Mouse (Mus musculus) intestine, embryonic 16.5 days (tissue): ENCODE data around the gene Glmp. TPM values are rescaled to one million over a fixed set of nuclear protein-coding genes. Genes with fewer than 3 reads are reported as not detected.

Experiments used
- ATAC-seq: fragments of 200-750 bp; cut with Nextera tagmentation; 2 replicates; pipeline ENCODE4 v1.8.0; 2017; ENCODE audit warnings: moderate TSS enrichment, moderate library complexity
- H3K27ac ChIP-seq: fragments of 300-500 bp; sonication (generic); 2 replicates; pipeline ENCODE4 v1.5.1; 2014; ENCODE audit warnings: mild to moderate bottlenecking, low read length
- H3K27me3 ChIP-seq: fragments of 300-500 bp; sonication (generic); replicated peaks from 2 replicates; pipeline ENCODE4 v1.6.1; 2014; ENCODE audit warnings: low read length, control low read depth, mixed read lengths; ENCODE audit not compliant: control insufficient read depth, insufficient read depth
- H3K36me3 ChIP-seq: fragments of 300-500 bp; sonication (generic); 2 replicates; pipeline ENCODE4 v1.6.1; 2014; ENCODE audit warnings: low read length, control low read depth; ENCODE audit not compliant: control insufficient read depth, insufficient read depth
- H3K4me1 ChIP-seq: fragments of 300-500 bp; sonication (generic); 2 replicates; pipeline ENCODE4 v1.6.1; 2014; ENCODE audit warnings: low read length, control low read depth, mixed read lengths; ENCODE audit not compliant: control insufficient read depth, insufficient read depth
- H3K4me2 ChIP-seq: fragments of 300-500 bp; sonication (generic); 2 replicates; pipeline ENCODE4 v1.6.1; 2014; ENCODE audit warnings: low read depth, low read length, control low read depth
- H3K4me3 ChIP-seq: fragments of 300-500 bp; sonication (generic); 2 replicates; pipeline ENCODE4 v1.5.1; 2014; ENCODE audit warnings: mild to moderate bottlenecking, low read length
- H3K9ac ChIP-seq: fragments of 300-500 bp; sonication (generic); 2 replicates; pipeline ENCODE4 v1.6.1; 2014; ENCODE audit warnings: low read depth, low read length
- H3K9me3 ChIP-seq: fragments of 300-500 bp; sonication (generic); 2 replicates; pipeline ENCODE4 v1.6.1; 2016; ENCODE audit warnings: low read length, control low read depth; ENCODE audit not compliant: control insufficient read depth
- WGBS: fragments of 180-500 bp; shearing (Covaris S2); extraction: QIAGEN DNeasy Blood & Tissue Kit; methylation state at CpG from one replicate; pipeline ENCODE4 v1.1.7; 2014; 5-methylcytosine and 5-hydroxymethylcytosine counted together
- polyA plus RNA-seq: library from polyadenylated mRNA; unstranded; fragments of >200 nt; fragmentation: Nextera tagmentation; extraction: Ambion mirVana; gene quantifications from 2 replicates; pipeline ENCODE4 v1.2.1, GENCODE M21; 2015

Gene Glmp
- polyA plus RNA-seq, 1 experiment from 2014 or later, result 365 TPM

GRCm38 (mm10) chr3:88334902-88335435, 10.1 kb downstream of the Glmp start:
- 30% methylated on average over 3 of the region's 3 CpGs for WGBS
- Histone ChIP-seq H3K27ac (peak overlapping the region; percentile 90), H3K27me3 (no peaks in the 10 kb centered on the region), H3K9me3 (no peaks in the 10 kb centered on the region), H3K4me1 (peaks cover 10% of the 10 kb centered on the region), H3K36me3 (no peaks in the 10 kb centered on the region), H3K9ac (peak overlapping the region; percentile 93), H3K4me3 (peak overlapping the region; percentile 90), H3K4me2 (peak overlapping the region; percentile 62)
- no peak for ATAC-seq

GRCm38 (mm10) chr3:88335436-88336053, 10.7 kb downstream of the Glmp start:
- H3K9ac ChIP-seq, result peak overlapping the region; percentile 93
- no peaks in the 10 kb centered on the region for H3K27me3 ChIP-seq
- H3K4me2 ChIP-seq, result peak overlapping the region; percentile 62
- peak overlapping the region; percentile 90 for H3K4me3 ChIP-seq
- no peaks in the 10 kb centered on the region for H3K36me3 ChIP-seq
- WGBS, result 1% methylated on average over 27 of the region's 27 CpGs
- H3K4me1 ChIP-seq, result peaks cover 10% of the 10 kb centered on the region
- peak; percentile 37 for ATAC-seq
- H3K9me3 ChIP-seq, result no peaks in the 10 kb centered on the region
- H3K27ac ChIP-seq, result peak overlapping the region; percentile 90

DNA sequence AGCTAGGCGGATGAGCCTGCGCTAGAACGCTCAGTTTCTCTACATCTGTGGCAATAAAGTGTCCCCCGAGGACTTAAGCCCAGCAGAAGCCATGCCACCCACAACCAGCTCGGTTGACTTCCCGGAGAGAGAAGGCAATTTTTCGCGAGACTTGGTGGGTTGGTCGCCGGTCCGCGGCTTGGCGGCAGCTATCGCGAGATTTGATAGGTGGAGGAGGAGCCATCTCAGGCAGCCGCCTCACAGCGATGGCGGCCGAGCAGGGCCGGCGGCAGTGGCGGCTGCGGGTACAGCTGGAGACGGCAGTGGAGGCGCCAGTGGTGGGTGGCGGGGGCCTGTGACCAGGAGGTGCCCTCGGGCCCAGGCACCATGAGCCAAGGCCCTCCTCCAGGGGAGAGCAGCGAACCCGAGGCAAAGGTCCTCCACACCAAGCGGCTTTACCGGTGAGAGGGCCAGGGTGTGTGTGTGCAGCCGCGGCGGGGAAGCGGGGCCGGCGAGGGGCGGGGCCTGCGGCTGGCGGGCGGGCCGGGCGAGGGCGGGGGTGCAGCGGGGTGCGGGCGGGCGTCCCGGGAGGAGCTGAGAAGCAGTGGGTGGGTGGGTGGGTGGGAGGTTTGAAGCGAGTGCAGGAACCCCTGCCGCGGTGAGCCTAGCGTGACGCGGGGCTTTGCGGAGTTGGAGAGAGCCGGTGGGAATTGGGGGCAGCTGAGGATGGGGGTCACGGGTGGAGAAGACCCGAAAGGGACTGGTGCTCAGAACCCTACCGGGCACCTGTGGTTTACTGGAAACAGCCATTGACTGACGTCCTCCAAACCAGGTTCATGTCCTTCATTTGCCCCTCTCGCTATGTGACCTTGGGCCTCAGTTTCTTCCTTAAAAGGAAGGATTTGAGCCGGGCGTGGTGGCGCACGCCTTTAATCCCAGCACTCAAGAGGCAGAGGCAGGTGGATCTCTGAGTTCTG, 11.5 kb downstream of the Glmp start, which contains the start of the genes Tmem79 and Smg5:
Tmem79 (minus strand) TSS at position 91 of the 956 bp plus-strand sequence.
Smg5 (plus strand) TSS at position 203 of the 956 bp plus-strand sequence.
- Histone ChIP-seq H3K4me2 (peak within 1 kb of the TSS; percentile 62), H3K4me1 (peaks cover 10% of the 10 kb centered on the region), H3K4me3 (peak within 1 kb of the TSS; percentile 90), H3K9me3 (no peaks in the 10 kb centered on the region), H3K36me3 (no peaks in the 10 kb centered on the region), H3K27me3 (no peaks in the 10 kb centered on the region), H3K9ac (peak within 1 kb of the TSS; percentile 93), H3K27ac (peak within 1 kb of the TSS; percentile 94)
- peak; percentile 86 for ATAC-seq
- 2% methylated on average over 47 of the region's 66 CpGs for WGBS

DNA sequence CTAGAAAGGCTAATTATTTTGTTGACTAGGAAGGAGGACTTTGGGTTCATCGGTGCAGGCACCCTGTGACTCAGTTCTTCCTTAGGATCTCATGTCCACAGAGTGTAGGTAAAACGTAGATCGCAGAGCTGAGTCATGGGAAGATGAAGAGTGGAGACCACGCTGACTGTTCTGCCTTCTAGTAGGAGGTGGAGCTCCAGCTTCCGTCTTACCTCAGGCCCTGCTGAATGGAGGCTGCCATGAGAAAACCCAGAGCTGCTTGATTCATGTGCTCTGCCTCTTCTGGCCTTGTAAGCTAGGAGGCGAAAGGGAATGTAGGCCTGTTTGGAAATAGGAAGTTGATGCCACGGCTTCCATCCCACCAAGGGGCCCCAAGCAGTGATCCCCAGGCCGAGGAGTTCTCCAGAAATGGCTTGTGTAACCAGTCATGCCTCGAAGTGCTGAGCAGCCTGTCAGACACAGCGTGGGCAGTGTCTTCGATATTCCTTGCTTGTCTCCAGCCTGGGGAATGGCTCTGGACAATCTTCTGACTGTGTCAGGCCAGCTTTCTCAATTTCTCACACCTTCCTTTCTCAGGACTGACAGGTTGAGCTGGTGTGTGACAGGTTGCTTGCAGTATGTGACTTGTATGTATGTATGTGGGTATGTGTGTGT, 12.7 kb downstream of the Glmp start:
- H3K36me3 ChIP-seq, result 0 out of 2 replicates have a peak, but pooled peaks cover under 1% of the 10 kb centered on the region
- H3K4me1 ChIP-seq, result peaks cover 10% of the 10 kb centered on the region
- peak overlapping the region; percentile 13 for H3K4me3 ChIP-seq
- ATAC-seq, result no peak
- H3K4me2 ChIP-seq, result peak overlapping the region; percentile 53
- WGBS, result 52% methylated on average over 11 of the region's 11 CpGs
- H3K9me3 ChIP-seq, result no peaks in the 10 kb centered on the region
- H3K27me3 ChIP-seq, result no peaks in the 10 kb centered on the region
- peak overlapping the region; percentile 38; the same call in 1 of the 2 replicates for H3K27ac ChIP-seq
- H3K9ac ChIP-seq, result peak overlapping the region; percentile 34

DNA sequence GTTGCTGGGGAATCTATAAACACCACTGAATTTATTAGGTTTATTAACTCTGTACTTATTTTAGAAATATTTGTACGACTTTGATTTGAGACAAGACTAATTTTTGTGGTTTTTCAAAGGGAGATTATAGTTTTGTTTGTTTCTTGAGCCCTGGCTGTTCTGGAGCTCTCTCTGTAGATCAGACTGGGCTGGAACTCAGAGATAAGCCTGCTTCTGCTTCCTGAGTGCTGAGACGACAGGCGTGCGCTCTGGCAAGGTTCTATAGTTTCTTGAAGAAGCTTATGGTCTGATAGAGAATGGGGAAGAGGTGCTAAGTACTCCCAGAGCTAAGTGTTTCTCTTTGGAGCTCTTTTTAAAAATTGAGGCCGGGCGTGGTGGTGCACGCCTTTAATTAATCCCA, 13.5 kb downstream of the Glmp start:
- Histone ChIP-seq H3K9me3 (no peaks in the 10 kb centered on the region), H3K36me3 (0 out of 2 replicates have a peak, but pooled peaks cover 8% of the 10 kb centered on the region), H3K4me2 (no peak overlapping the region), H3K9ac (no peak overlapping the region), H3K4me1 (peaks cover 10% of the 10 kb centered on the region), H3K27ac (no peak overlapping the region), H3K4me3 (no peak overlapping the region), H3K27me3 (no peaks in the 10 kb centered on the region)
- 88% methylated on average over 7 of the region's 7 CpGs for WGBS
- ATAC-seq, result no peak

- Histone ChIP-seq H3K4me1 (peaks cover 10% of the 10 kb centered on the region), H3K9me3 (no peaks in the 10 kb centered on the region), H3K36me3 (0 out of 2 replicates have a peak, but pooled peaks cover 11% of the 10 kb centered on the region), H3K4me3 (no peak overlapping the region), H3K4me2 (no peak overlapping the region), H3K27me3 (no peaks in the 10 kb centered on the region), H3K27ac (no peak overlapping the region), H3K9ac (no peak overlapping the region)
- no peak for ATAC-seq
- WGBS, result 70% methylated on average over 3 of the region's 3 CpGs
Measured at GRCm38 (mm10) chr3:88339006-88339405, 14.2 kb downstream of the Glmp start.

- Histone ChIP-seq H3K4me3 (no peak overlapping the region), H3K4me1 (no peaks in the 10 kb centered on the region), H3K36me3 (peaks cover 53% of the 10 kb centered on the region), H3K4me2 (no peak overlapping the region), H3K27me3 (no peaks in the 10 kb centered on the region), H3K9me3 (no peaks in the 10 kb centered on the region), H3K27ac (no peak overlapping the region), H3K9ac (no peak overlapping the region)
- ATAC-seq, result no peak
- 88% methylated on average over 13 of the region's 13 CpGs for WGBS
Measured at GRCm38 (mm10) chr3:88350732-88351131, 25.9 kb downstream of the Glmp start.

DNA sequence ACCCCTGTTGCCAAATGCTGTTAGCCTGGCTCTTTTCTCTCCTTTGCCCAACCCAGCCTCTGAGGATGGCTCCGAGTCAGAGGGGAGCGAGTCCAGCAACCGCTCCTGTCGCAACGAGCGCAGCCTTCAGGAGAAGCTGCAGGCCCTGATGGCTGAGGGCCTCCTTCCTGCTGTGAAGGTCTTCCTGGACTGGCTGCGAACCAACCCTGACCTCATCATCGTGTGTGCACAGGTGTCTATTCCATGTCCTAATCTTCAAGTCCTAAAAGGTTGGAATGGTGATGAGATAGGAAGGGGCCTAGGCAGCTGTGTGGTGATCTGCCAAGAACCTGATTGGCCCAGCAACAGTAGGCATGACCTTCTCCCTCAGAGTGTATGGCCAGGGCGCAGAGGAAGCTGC, 28.1 kb downstream of the Glmp start:
- ATAC-seq, result no peak

More for the DNA sequence above, 28.1 kb downstream of the Glmp start:
- Histone ChIP-seq H3K9ac (no peak overlapping the region), H3K27ac (no peak overlapping the region), H3K27me3 (no peaks in the 10 kb centered on the region), H3K4me3 (no peak overlapping the region), H3K4me2 (no peak overlapping the region), H3K4me1 (no peaks in the 10 kb centered on the region), H3K9me3 (no peaks in the 10 kb centered on the region), H3K36me3 (peaks cover 52% of the 10 kb centered on the region)
- 91% methylated on average over 9 of the region's 9 CpGs for WGBS
